Mouse (Mus musculus): ENCODE measurements around the gene Olfr347.
A peak's percentile ranks its signal among the peaks of the same experiment; 100 is the strongest.

Olfr347 gene

GRCm38 (mm10) chr2:36731602-36732001, at the start of gene Olfr347:
TSS of gene Olfr347 (plus strand) at chr2:36731902.
- DNase-seq (ENCODE audit: low read depth, low spot score): no peak

- DNase-seq (ENCODE audit: low read depth, low spot score): no peak
These were observed 46.2 kb upstream of the Olfr347 start, which contains the start of gene Olfr346 for GRCm38 (mm10) chr2:36685488-36685887. TSS of gene Olfr346 (plus strand) at chr2:36685788.

GRCm38 (mm10) chr2:36736226-36736625, 4.5 kb downstream of the Olfr347 start:
- peak; percentile 53 for DNase-seq (ENCODE audit: low read depth, low spot score)

- no peak for DNase-seq (ENCODE audit: low read depth, low spot score)
These were observed 52.3 kb downstream of the Olfr347 start, which contains the start of gene Olfr348 for GRCm38 (mm10) chr2:36783976-36784375. TSS of gene Olfr348 (plus strand) at chr2:36784276.

Measured in ZHBTc4 (cell line).